Mouse (Mus musculus) embryo, embryonic 9.5 days (tissue): ENCODE measurements around the gene Parp3.
"Not testable (repeated sequence)": the region's sequence is repeated elsewhere in the genome, so short reads cannot be mapped to it uniquely, and the experiment has no call there.

Experiments used
- DNase-seq: peaks from one replicate; pipeline ENCODE4 v3.0.0-alpha.2; 2017; ENCODE audit errors: extremely low spot score

Gene Parp3

GRCm38 (mm10) chr9:106476924-106477484 lies at the start of gene Parp3:
Gene Parp3 (minus strand): TSS chr9:106476949.
- DNase-seq: peak; percentile 97

GRCm38 (mm10) chr9:106519909-106520308 lies 43.2 kb upstream of the Parp3 start:
- no peak for DNase-seq

- DNase-seq: no peak
Observed at GRCm38 (mm10) chr9:106519433-106519832, 42.7 kb upstream of the Parp3 start.

- DNase-seq: no peak
Observed at GRCm38 (mm10) chr9:106514273-106514672, 37.5 kb upstream of the Parp3 start, which contains the start of gene Iqcf5. Gene Iqcf5 (plus strand): TSS chr9:106514573.

GRCm38 (mm10) chr9:106513566-106513965 lies 36.8 kb upstream of the Parp3 start:
- DNase-seq: no peak

- DNase-seq: no peak
Observed at GRCm38 (mm10) chr9:106512729-106513450, 36.1 kb upstream of the Parp3 start.

- no peak for DNase-seq
Observed at GRCm38 (mm10) chr9:106509356-106509755, 32.6 kb upstream of the Parp3 start.

- DNase-seq: no peak
Observed at GRCm38 (mm10) chr9:106504246-106504645, 27.5 kb upstream of the Parp3 start.

- no peak for DNase-seq
Observed at GRCm38 (mm10) chr9:106501846-106502245, 25.1 kb upstream of the Parp3 start.

- DNase-seq: no peak
Observed at GRCm38 (mm10) chr9:106499667-106500066, 22.9 kb upstream of the Parp3 start, which contains the start of gene Iqcf1. Gene Iqcf1 (plus strand): TSS chr9:106499967.

- not testable (repeated sequence) for DNase-seq
Observed at GRCm38 (mm10) chr9:106487602-106488001, 10.9 kb upstream of the Parp3 start.

- DNase-seq: no peak
Observed at GRCm38 (mm10) chr9:106485076-106485475, 8.3 kb upstream of the Parp3 start.

- DNase-seq: no peak
Observed at GRCm38 (mm10) chr9:106483606-106484005, 6.9 kb upstream of the Parp3 start.

- no peak for DNase-seq
Observed at GRCm38 (mm10) chr9:106483136-106483535, 6.4 kb upstream of the Parp3 start.

- no peak for DNase-seq
Observed at GRCm38 (mm10) chr9:106482578-106483115, 5.9 kb upstream of the Parp3 start.

- DNase-seq: no peak
Observed at GRCm38 (mm10) chr9:106481676-106482075, 4.9 kb upstream of the Parp3 start.

GRCm38 (mm10) chr9:106481075-106481474 lies 4.3 kb upstream of the Parp3 start:
- no peak for DNase-seq

- DNase-seq: no peak
Observed at GRCm38 (mm10) chr9:106480541-106480940, 3.8 kb upstream of the Parp3 start.

GRCm38 (mm10) chr9:106478101-106478500 lies 1.4 kb upstream of the Parp3 start:
- no peak for DNase-seq

- no peak for DNase-seq
Observed at GRCm38 (mm10) chr9:106477649-106478048, 900 bp upstream of the Parp3 start.

GRCm38 (mm10) chr9:106476002-106476923 lies 486 bp downstream of the Parp3 start:
- no peak for DNase-seq

- DNase-seq: no peak
Observed at GRCm38 (mm10) chr9:106475663-106476001, 1.1 kb downstream of the Parp3 start, which contains the start of gene Rrp9. Gene Rrp9 (plus strand): TSS chr9:106475963.
